Mouse (Mus musculus): ENCODE measurements around the gene Hsd17b14.

Hsd17b14 gene

GRCm38 (mm10) chr7:45567780-45568516 is 13.3 kb downstream of the Hsd17b14 start:
- DNase-seq = peak; percentile 77 to 81

- DNase-seq = no peak
Measured at GRCm38 (mm10) chr7:45568601-45569473, 14.1 kb downstream of the Hsd17b14 start.

DNA sequence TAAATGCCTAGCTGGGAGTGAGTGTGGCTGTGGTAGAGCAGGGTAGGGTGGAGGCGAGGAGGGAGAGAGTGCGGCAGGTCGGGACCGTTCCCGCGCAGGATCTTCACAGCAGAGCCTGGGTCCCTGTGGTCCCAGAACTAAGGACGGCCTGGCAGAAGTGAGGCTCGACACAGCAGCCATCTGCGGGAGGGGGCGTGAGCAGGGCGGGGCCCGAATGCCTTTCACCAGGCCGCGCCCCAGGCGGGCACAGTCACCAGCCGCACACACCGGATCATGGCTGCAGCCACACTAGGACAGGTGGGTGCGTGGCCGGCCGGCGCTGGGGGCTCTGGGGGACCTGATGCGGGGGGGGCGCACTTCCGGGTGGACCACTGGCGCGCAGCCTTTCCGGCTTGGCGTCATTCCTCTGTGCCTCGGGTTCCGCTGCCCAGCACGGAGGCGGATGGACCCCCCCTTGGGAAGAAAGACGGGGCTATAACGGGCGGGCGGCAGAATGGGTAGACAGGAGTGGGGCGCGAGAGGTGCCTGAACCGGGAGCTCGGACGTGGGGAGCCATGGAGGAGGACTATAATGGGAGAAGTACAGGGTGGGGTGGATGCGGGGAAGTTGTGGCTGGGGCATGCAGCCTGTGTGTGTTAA is 15.5 kb downstream of the Hsd17b14 start, which contains the start of gene Bcat2:
TSS of gene Bcat2 (plus strand) at position 51 of the 639 bp plus-strand sequence.
- peak; percentile 63 to 74 for DNase-seq

DNA sequence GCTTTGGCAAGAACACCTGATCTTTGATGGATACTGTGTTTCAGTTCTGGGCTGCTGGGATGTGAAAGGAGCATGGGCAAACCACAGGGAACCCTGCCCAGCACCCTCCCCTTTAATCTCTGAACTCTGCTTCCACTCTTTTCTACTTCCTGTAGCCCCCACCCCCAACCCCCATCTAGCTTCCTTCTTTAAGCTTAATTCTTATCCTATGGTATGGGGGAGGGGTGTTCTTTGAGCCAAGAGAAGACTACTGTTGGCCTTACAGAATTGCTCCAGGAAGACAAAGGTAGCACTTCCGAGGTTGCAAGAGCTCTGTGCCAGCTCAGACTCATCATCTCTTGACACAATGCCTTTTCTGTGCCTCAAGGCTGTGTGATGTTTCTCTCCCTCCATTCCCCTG is 17.3 kb downstream of the Hsd17b14 start:
- no peak for DNase-seq

DNA sequence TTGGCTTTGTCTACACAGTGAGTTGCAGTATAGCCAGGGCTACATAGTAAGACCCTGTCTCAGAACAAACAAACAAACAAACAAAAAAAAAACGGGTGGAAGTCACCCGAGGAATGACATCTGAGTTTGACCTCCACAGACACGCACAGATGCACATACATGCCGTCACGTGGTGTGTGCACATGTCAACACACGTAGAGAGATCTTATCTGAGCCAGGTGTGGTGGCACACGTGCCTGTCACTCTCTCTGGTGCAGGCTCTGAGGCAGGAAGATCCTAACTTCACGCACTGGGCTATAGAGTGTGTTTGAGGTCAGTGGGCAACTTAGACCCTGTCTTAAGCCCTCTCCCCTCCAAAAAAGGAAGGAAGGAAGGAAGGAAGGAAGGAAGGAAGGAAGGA is 19.3 kb downstream of the Hsd17b14 start:
- no peak for DNase-seq

- DNase-seq = no peak
Measured at GRCm38 (mm10) chr7:45574472-45575379, 20.0 kb downstream of the Hsd17b14 start.

DNA sequence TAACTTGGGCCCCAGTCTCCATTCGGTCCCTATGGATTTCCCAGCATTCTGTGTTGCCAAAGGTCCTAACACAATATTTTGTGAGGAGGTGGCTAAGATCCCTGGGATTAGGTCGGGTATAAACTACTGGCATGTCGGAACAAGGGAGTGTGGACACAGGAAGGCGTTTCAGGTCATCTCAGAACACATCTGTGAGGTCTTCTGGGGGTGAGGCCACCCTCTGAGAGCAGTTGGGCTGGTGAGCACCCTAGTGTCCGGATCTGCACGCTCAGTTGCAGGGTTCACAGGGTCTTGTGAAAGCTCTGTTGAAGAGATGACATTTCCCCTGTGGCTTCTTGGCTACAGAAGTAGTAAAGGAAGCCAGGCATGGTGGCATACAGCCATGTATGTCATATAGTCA is 31.2 kb downstream of the Hsd17b14 start:
- no peak for DNase-seq

DNA sequence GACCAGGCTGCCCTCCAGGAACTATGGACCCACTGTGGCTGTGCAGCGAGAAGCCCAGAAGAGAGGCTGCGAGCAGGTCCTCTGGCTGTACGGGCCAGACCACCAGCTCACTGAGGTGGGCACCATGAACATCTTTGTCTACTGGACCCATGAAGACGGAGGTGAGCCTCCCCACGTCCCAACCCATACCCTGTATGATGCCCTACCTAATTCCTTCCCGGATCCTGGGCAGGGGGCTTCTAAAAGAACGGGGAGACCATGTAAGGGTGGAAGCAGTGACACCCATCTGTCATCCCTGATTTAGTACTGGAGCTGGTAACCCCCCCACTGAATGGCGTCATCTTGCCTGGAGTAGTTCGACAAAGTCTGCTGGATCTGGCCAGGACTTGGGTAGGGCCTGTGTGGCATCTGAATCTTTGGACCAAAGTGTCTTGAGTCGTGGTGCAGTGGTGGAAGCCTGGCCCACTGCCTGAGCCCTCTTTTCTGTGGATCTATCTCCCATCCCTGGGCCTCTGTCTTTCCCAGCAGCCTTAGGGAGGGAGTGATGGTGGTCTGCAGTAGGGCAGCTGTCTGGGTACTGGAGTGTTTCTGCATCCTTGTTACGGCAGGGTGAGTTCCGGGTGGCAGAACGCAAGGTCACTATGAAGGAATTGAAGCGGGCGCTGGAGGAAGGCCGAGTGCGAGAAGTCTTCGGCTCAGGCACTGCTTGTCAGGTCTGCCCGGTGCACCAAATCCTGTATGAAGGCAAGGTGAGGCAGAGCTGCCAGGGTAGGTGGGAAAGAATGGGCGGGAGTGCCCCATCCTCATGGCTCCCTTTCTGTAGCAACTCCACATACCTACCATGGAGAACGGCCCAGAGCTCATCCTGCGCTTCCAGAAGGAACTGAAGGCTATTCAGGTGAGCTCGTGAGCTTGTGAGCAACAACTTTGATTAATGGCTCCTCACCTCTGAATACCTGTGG is 33.2 kb downstream of the Hsd17b14 start:
- DNase-seq = no peak

- DNase-seq = peak; percentile 71 to 86
Measured at GRCm38 (mm10) chr7:45589173-45589572, 34.5 kb downstream of the Hsd17b14 start.

DNA sequence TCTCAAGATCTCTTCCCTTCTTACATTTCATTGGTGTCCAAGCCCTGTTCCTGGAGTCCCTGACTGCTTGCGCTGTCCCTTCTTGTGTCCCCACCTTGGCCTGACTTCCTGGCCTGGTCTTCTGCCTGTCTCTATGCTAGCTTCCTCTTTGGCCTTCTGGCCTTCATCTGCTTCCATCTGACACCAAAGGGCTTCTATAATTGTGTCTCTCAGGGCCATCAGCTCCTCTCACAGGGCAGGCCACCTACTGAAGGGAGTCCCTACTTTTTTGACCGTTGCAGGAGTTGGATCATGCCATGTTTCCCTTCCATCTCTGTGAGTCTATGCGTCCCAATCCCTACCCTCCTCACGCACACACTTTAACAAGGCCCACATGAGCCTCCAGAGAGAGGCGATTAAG is 35.2 kb downstream of the Hsd17b14 start:
- DNase-seq = no peak

DNA sequence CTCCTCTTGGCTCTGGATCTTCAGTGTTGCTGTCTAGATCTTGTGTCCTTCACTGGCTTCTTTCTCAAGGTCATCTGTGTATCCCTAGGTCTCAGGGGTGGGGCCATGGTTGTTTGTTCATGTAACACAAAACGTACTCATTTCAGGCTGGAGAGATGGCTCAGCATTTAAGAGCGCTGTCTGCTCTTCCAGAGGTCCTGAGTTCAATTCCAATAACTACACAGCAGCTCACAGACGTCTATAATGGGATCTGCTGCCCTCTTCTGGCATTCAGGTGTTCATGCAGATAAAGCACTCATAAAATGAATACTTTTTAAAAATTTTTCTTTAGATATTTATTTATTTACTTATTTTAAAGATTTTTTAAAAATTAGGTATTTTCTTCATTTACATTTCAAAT is 36.2 kb downstream of the Hsd17b14 start:
- no peak for DNase-seq

GRCm38 (mm10) chr7:45591880-45592279 is 37.2 kb downstream of the Hsd17b14 start:
- peak in 1 of 2 experiments; percentile 29 for DNase-seq

GRCm38 (mm10) chr7:45593118-45593815 is 38.6 kb downstream of the Hsd17b14 start:
- DNase-seq = peak; percentile 50 to 78

DNA sequence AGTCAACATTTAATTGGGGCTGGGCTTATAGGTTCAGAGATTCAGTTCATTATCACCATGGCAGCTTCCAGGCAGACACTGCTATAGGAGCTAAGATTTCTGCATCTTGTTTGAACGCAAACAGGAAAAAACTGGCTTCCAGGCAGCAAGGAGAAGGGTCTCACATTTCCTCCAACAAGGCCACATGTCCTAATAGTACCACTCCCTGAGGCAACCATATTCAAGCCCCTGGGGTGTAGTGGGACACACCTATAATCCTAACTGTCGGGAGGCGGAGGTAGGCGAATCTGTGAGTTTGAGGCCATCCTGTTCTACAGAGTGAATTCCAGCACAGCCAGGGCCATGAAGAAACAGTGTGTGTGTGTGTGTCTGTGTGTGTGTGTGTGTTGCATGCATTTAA is 40.5 kb downstream of the Hsd17b14 start:
- no peak for DNase-seq

DNA sequence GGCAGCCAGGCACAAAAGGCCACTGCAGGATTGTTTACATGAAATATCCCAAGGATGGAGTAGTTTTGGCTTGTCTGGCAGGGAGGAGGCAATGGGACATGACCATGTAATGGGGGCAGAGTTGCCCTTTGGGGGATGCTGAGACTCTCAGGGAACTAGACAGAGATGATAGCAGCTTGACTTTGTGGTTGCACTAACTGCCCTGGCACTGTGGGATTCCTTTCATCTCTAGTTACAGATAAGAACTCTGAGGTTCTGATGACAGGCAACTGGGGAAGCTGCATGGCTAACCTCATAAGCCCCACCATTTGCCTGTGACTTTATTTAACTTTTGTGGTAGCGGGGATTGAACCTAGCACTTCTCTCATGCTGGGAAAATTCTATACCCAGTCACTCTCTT is 41.4 kb downstream of the Hsd17b14 start:
- DNase-seq = no peak

GRCm38 (mm10) chr7:45597013-45597412 is 42.3 kb downstream of the Hsd17b14 start:
- no peak for DNase-seq

DNA sequence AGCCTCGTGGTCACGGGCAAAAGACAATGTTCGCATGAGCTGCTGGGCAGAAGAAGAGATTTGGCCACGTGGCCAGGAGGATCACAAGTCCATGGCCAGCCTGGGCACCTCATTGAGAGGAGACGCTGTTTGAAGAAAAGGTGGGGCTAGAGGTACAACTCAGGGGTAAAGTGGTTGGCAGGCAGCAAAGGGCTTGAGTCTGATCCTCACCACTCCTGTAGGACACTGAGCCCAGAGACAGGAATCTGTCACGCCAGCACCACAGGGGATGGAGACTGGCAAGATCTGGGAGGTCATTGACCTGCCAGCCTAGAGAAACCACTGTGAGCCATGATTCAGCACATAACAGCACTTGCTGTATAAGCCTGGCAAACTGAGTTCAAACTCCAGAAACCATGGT is 42.8 kb downstream of the Hsd17b14 start:
- no peak for DNase-seq

DNA sequence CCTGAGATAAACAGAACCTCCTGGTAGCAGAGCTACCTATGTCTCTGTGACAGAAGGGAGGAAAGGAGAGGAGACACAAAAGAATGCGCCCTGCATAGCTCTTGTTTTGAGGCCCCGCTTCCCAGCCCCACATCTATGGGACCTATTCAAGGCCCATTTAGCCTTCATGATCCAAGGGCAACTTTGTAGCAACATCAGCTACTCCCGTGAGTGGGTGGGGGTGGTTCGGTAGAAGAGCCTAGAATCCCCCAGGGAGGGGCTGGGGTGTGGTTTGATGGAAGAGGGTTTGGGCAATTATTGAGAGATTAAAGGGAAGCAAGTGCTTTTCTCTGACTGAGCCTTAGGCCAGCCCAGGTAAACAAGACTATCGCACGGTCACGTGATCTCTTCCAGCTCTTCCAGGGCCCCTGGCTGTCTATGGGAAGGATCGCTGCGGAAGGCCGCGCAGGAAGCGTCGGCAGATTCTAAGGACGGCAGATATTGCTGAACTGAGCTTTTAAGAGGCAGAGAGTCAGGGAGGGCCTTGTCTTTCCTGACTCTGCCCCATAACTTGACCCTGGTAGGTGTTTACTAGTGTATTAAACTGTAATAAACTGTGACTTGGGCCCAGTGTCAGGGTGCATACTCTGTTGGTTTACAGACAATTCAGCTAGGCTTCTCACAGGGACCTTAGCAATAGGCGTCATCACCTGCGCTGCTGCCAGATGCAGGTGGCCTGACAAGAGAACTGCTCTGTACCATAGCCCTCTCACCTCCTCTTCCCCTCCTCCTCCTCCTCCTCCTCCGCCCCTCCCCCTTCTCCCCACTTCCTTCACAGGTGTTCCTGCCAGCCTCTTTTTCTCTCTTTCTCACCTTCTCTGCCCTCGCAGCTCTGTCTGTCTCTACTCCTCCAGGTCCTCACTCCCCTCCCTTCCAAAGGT is 44.5 kb downstream of the Hsd17b14 start:
- no peak for DNase-seq

DNA sequence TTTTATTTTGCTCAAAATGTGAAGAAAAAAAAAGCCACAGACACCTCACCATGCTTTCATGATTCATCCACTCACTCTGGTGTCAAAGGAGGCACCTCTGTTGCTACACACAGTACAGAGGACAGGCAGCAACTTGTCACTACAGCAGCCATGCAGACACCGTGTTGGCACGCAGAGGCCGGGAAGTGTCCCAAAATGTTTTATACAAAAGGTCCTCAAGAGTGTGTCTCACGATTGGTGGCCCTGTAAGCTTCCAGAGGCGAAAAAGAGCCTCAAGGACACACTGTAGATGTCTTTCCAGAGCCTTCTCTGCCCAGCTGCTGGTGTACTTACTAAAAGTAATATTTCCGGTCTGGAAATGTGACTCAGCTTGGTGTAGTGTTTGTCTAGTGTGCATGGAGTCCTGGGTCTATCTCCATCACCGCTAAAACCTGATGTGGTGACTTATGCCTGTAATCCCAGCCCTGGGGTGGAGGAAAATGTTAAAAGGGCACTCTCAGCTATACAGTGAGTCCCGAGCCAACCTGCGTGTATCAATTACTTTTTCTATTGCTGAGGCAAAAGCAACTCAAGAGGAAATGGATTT is 51.1 kb downstream of the Hsd17b14 start:
- DNase-seq = no peak
